Mouse (Mus musculus) G1E (cell line): ENCODE results near the gene Alg12. TPM values are rescaled to one million over a fixed set of nuclear protein-coding genes. Genes with fewer than 3 reads are reported as not detected.
"Not testable (repeated sequence)": the region's sequence is repeated elsewhere in the genome, so short reads cannot be mapped to it uniquely, and the experiment has no call there.

Experiments
- ATAC-seq: 2 replicates; pipeline ENCODE4 v1.8.0; 2016; ENCODE audit warnings: mild to moderate bottlenecking; ENCODE audit not compliant: insufficient number of reproducible peaks, poor library complexity, low FRiP score, severe bottlenecking; ENCODE audit errors: extremely low read depth
- DNase-seq: peaks from one replicate; pipeline ENCODE4 v3.0.0; 2012; ENCODE audit warnings: low spot score
- H3K27me3 ChIP-seq: 2 replicates; pipeline ENCODE4 v1.6.1; 2012; ENCODE audit warnings: mild to moderate bottlenecking, low read length, inconsistent platforms; ENCODE audit not compliant: insufficient read depth
- H3K36me3 ChIP-seq: replicated peaks from 2 replicates; pipeline ENCODE3; 2012; ENCODE audit warnings: mild to moderate bottlenecking, inconsistent platforms
- H3K4me1 ChIP-seq: 2 replicates; pipeline ENCODE4 v1.6.1; 2012; ENCODE audit warnings: low read depth, low read length, inconsistent platforms, mixed read lengths; ENCODE audit not compliant: insufficient read depth
- H3K4me3 ChIP-seq: 2 replicates; pipeline ENCODE4 v1.5.1; 2012; ENCODE audit warnings: low read depth, mild to moderate bottlenecking, inconsistent platforms, low read length, moderate library complexity, mixed read lengths
- H3K9me3 ChIP-seq: replicated peaks from 2 replicates; pipeline ENCODE4 v1.6.1; 2012; ENCODE audit warnings: inconsistent platforms
- CTCF ChIP-seq: IDR thresholded peaks from 2 replicates; pipeline ENCODE4 v1.5.1; 2012; ENCODE audit warnings: low read depth, low read length, inconsistent platforms, mixed read lengths
- GATA1 ChIP-seq: IDR thresholded peaks from 2 replicates; pipeline ENCODE4 v1.6.1; 2012; ENCODE audit warnings: borderline replicate concordance, low read length, inconsistent platforms, mixed read lengths
- GATA2 ChIP-seq: IDR thresholded peaks from 2 replicates; pipeline ENCODE4 v1.6.1; 2012; ENCODE audit warnings: low read depth, low read length, inconsistent platforms, borderline replicate concordance
- POLR2AphosphoS5 ChIP-seq: IDR thresholded peaks from 2 replicates; pipeline ENCODE4 v1.6.1; 2012; ENCODE audit warnings: low read depth, low read length, inconsistent platforms; ENCODE audit not compliant: insufficient replicate concordance
- TAL1 ChIP-seq: conservative IDR thresholded peaks from 2 replicates; pipeline ENCODE4 v1.6.1; 2012; ENCODE audit warnings: low read depth, low read length, inconsistent platforms, mixed read lengths
- polyA plus RNA-seq: library from polyadenylated mRNA; stranded (reverse); fragments of >175 nt; gene quantifications from 2 replicates; pipeline ENCODE4 v1.2.3, GENCODE M21; 2012
- total RNA-seq, 2 experiments: library from RNA; stranded (forward) in 1 of 2; stranded (reverse) in 1 of 2; fragments of 200-1000 nt in 1 of 2; fragments of >200 nt in 1 of 2; fragmentation: Nextera tagmentation in 1 of 2; gene quantifications; 2 replicates each; pipeline ENCODE4 v1.2.3; 2014 to 2017

Gene Alg12
- total and polyA plus RNA-seq, 3 experiments = 4.8 to 18.1 (median 7.8) TPM

GRCm38 (mm10) chr15:88819906-88820303, 787 bp upstream of the Alg12 start:
- Histone ChIP-seq H3K36me3 (peaks cover 75% of the 10 kb centered on the region), H3K27me3 (no peaks in the 10 kb centered on the region), H3K9me3 (no peaks in the 10 kb centered on the region), H3K4me3 (peak overlapping the region; percentile 88), H3K4me1 (peaks cover 36% of the 10 kb centered on the region)
- DNase-seq (peak; percentile 12), ATAC-seq (no peak)
- TF ChIP-seq GATA2 (no peak), GATA1 (no peak), TAL1 (no peak), POLR2AphosphoS5 (no peak), CTCF (no peak)

GRCm38 (mm10) chr15:88815196-88815700, 3.9 kb downstream of the Alg12 start:
- peaks cover 34% of the 10 kb centered on the region for H3K4me1 ChIP-seq
- H3K4me3 ChIP-seq = no peak overlapping the region
- TF ChIP-seq CTCF = no peak
- peaks cover 71% of the 10 kb centered on the region for H3K36me3 ChIP-seq
- no peak for DNase-seq
- ATAC-seq = no peak
- H3K9me3 ChIP-seq = no peaks in the 10 kb centered on the region
- H3K27me3 ChIP-seq = no peaks in the 10 kb centered on the region

GRCm38 (mm10) chr15:88814411-88815047, 4.6 kb downstream of the Alg12 start:
- DNase-seq (no peak), ATAC-seq (no peak)
- Histone ChIP-seq H3K4me3 (no peak overlapping the region), H3K4me1 (peaks cover 28% of the 10 kb centered on the region), H3K27me3 (no peaks in the 10 kb centered on the region), H3K9me3 (no peaks in the 10 kb centered on the region), H3K36me3 (peaks cover 78% of the 10 kb centered on the region)
- TF ChIP-seq GATA1 = no peak
- no peak for TF ChIP-seq GATA2
- no peak for TF ChIP-seq CTCF
- TF ChIP-seq TAL1 = no peak
- no peak for TF ChIP-seq POLR2AphosphoS5

GRCm38 (mm10) chr15:88813873-88814272, 5.2 kb downstream of the Alg12 start:
- DNase-seq, H3K4me3 ChIP-seq, ATAC-seq, H3K27me3 ChIP-seq, H3K9me3 ChIP-seq: not testable (repeated sequence)
- Histone ChIP-seq H3K36me3 (peaks cover 85% of the 10 kb centered on the region), H3K4me1 (peaks cover 28% of the 10 kb centered on the region)

- no peak for DNase-seq
- Histone ChIP-seq H3K4me3 (no peak overlapping the region), H3K36me3 (peaks cover 91% of the 10 kb centered on the region), H3K4me1 (peaks cover 22% of the 10 kb centered on the region), H3K9me3 (no peaks in the 10 kb centered on the region), H3K27me3 (no peaks in the 10 kb centered on the region)
- no peak for ATAC-seq
- no peak for TF ChIP-seq TAL1
- no peak for TF ChIP-seq GATA2
- TF ChIP-seq CTCF = no peak
- no peak for TF ChIP-seq GATA1
- TF ChIP-seq POLR2AphosphoS5 = no peak
Measured at GRCm38 (mm10) chr15:88813262-88813661, 5.9 kb downstream of the Alg12 start.

GRCm38 (mm10) chr15:88810369-88810768, 8.7 kb downstream of the Alg12 start:
- H3K36me3 ChIP-seq = peaks cover 94% of the 10 kb centered on the region
- H3K4me1 ChIP-seq = peaks cover 13% of the 10 kb centered on the region
- no peak overlapping the region for H3K4me3 ChIP-seq
- no peaks in the 10 kb centered on the region for H3K27me3 ChIP-seq
- no peak for TF ChIP-seq POLR2AphosphoS5
- TF ChIP-seq TAL1 = no peak
- TF ChIP-seq CTCF = no peak
- TF ChIP-seq GATA2 = no peak
- no peak for TF ChIP-seq GATA1
- H3K9me3 ChIP-seq = no peaks in the 10 kb centered on the region
- ATAC-seq = no peak
- no peak for DNase-seq

GRCm38 (mm10) chr15:88808121-88808520, 11.0 kb downstream of the Alg12 start:
- H3K36me3 ChIP-seq = peaks cover 90% of the 10 kb centered on the region
- H3K4me3 ChIP-seq = no peak overlapping the region
- ATAC-seq (no peak), DNase-seq (no peak)
- TF ChIP-seq POLR2AphosphoS5 = no peak
- peaks cover 10% of the 10 kb centered on the region for H3K4me1 ChIP-seq
- no peaks in the 10 kb centered on the region for H3K27me3 ChIP-seq
- H3K9me3 ChIP-seq = no peaks in the 10 kb centered on the region
